Mouse (Mus musculus) ES-Bruce4 (cell line): ENCODE data around the gene Bcl11a. TPM values are rescaled to one million over a fixed set of nuclear protein-coding genes. Genes with fewer than 3 reads are reported as not detected.

Experiments used
- H3K27ac ChIP-seq: 2 replicates; pipeline ENCODE4 v1.5.1; 2012; ENCODE audit warnings: low read length, inconsistent platforms; ENCODE audit not compliant: insufficient read depth
- H3K27me3 ChIP-seq: 2 replicates; pipeline ENCODE4 v1.6.1; 2012; ENCODE audit warnings: mild to moderate bottlenecking, low read length, inconsistent platforms; ENCODE audit not compliant: control insufficient read depth, poor library complexity, insufficient read depth, severe bottlenecking
- H3K36me3 ChIP-seq: 2 replicates; pipeline ENCODE4 v1.6.1; 2012; ENCODE audit warnings: inconsistent platforms, mild to moderate bottlenecking, low read length, moderate library complexity; ENCODE audit not compliant: control insufficient read depth, poor library complexity, insufficient read depth, severe bottlenecking
- H3K4me1 ChIP-seq: one replicate; pipeline ENCODE4 v1.8.1; 2011; ENCODE audit warnings: low read length; ENCODE audit not compliant: control insufficient read depth, insufficient read depth
- H3K4me3 ChIP-seq: 2 replicates; pipeline ENCODE4 v1.5.1; 2011; ENCODE audit warnings: low read depth, mild to moderate bottlenecking, low read length
- H3K9ac ChIP-seq: 2 replicates; pipeline ENCODE4 v1.6.1; 2012; ENCODE audit warnings: low read depth, mild to moderate bottlenecking, inconsistent platforms; ENCODE audit not compliant: poor library complexity, severe bottlenecking
- H3K9me3 ChIP-seq: replicated peaks from 2 replicates; pipeline ENCODE4 v1.6.1; 2012; ENCODE audit warnings: mild to moderate bottlenecking, low read length, inconsistent platforms; ENCODE audit not compliant: control insufficient read depth, poor library complexity, insufficient read depth, severe bottlenecking
- CTCF ChIP-seq: IDR thresholded peaks from one replicate; pipeline ENCODE4 v1.8.1; 2011; ENCODE audit warnings: low read depth, low read length
- EP300 ChIP-seq: IDR thresholded peaks from 2 replicates; pipeline ENCODE4 v1.6.1; 2011; ENCODE audit warnings: low read depth, low read length; ENCODE audit not compliant: insufficient read depth
- POLR2A ChIP-seq: IDR thresholded peaks from one replicate; pipeline ENCODE4 v1.8.1; 2011; ENCODE audit warnings: low read length; ENCODE audit not compliant: insufficient read depth
- polyA plus RNA-seq: library from polyadenylated mRNA; stranded (reverse); fragments of >200 nt; gene quantifications from 2 replicates; pipeline ENCODE4 v1.2.4, GENCODE M21; 2011; ENCODE audit warnings: low read depth; ENCODE audit not compliant: missing spikeins, insufficient read depth, insufficient read length

Bcl11a gene
- polyA plus RNA-seq, 1 experiment = 0.36 TPM

- Histone ChIP-seq H3K9me3 (no peaks in the 10 kb centered on the region), H3K9ac (no peak overlapping the region), H3K4me3 (no peak overlapping the region), H3K36me3 (no peaks in the 10 kb centered on the region), H3K27me3 (no peaks in the 10 kb centered on the region; the same call in 1 of the 2 replicates), H3K27ac (no peak overlapping the region), H3K4me1 (no peaks in the 10 kb centered on the region)
- TF ChIP-seq POLR2A (no peak), CTCF (no peak)
Observed at GRCm38 (mm10) chr11:24095656-24096353, 17.9 kb downstream of the Bcl11a start.

GRCm38 (mm10) chr11:24096483-24096882 is 18.6 kb downstream of the Bcl11a start:
- Histone ChIP-seq H3K9me3 (no peaks in the 10 kb centered on the region), H3K27ac (no peak overlapping the region), H3K36me3 (no peaks in the 10 kb centered on the region), H3K27me3 (no peaks in the 10 kb centered on the region; the same call in 1 of the 2 replicates), H3K4me3 (no peak overlapping the region), H3K9ac (no peak overlapping the region), H3K4me1 (no peaks in the 10 kb centered on the region)
- TF ChIP-seq CTCF (no peak), POLR2A (no peak), EP300 (no peak)

- no peak for TF ChIP-seq POLR2A
- no peak for TF ChIP-seq EP300
- TF ChIP-seq CTCF = no peak
- H3K4me3 ChIP-seq = no peak overlapping the region
- no peaks in the 10 kb centered on the region for H3K36me3 ChIP-seq
- no peak overlapping the region for H3K27ac ChIP-seq
- no peak overlapping the region for H3K9ac ChIP-seq
- H3K27me3 ChIP-seq = no peaks in the 10 kb centered on the region
- no peaks in the 10 kb centered on the region for H3K9me3 ChIP-seq
- H3K4me1 ChIP-seq = no peaks in the 10 kb centered on the region
Observed at GRCm38 (mm10) chr11:24097026-24097425, 19.2 kb downstream of the Bcl11a start.

GRCm38 (mm10) chr11:24098069-24098468 is 20.2 kb downstream of the Bcl11a start:
- Histone ChIP-seq H3K4me3 (no peak overlapping the region), H3K4me1 (no peaks in the 10 kb centered on the region)
- TF ChIP-seq EP300 (no peak), POLR2A (no peak), CTCF (no peak)

GRCm38 (mm10) chr11:24098662-24099061 is 20.8 kb downstream of the Bcl11a start:
- H3K4me1 ChIP-seq = no peaks in the 10 kb centered on the region
- H3K27me3 ChIP-seq = no peaks in the 10 kb centered on the region
- no peak overlapping the region for H3K27ac ChIP-seq
- H3K9me3 ChIP-seq = no peaks in the 10 kb centered on the region
- H3K9ac ChIP-seq = no peak overlapping the region
- H3K36me3 ChIP-seq = no peaks in the 10 kb centered on the region
- H3K4me3 ChIP-seq = no peak overlapping the region
- no peak for TF ChIP-seq CTCF
- TF ChIP-seq POLR2A = no peak
- no peak for TF ChIP-seq EP300

More at GRCm38 (mm10) chr11:24098069-24098468, 20.2 kb downstream of the Bcl11a start:
- Histone ChIP-seq H3K36me3 (no peaks in the 10 kb centered on the region), H3K9ac (no peak overlapping the region), H3K9me3 (no peaks in the 10 kb centered on the region), H3K27me3 (no peaks in the 10 kb centered on the region), H3K27ac (no peak overlapping the region)

GRCm38 (mm10) chr11:24099215-24099614 is 21.4 kb downstream of the Bcl11a start:
- H3K27ac ChIP-seq = no peak overlapping the region
- no peak overlapping the region for H3K4me3 ChIP-seq
- no peak overlapping the region for H3K9ac ChIP-seq
- H3K9me3 ChIP-seq = no peaks in the 10 kb centered on the region
- H3K4me1 ChIP-seq = no peaks in the 10 kb centered on the region
- TF ChIP-seq CTCF = no peak
- TF ChIP-seq EP300 = no peak
- TF ChIP-seq POLR2A = no peak
- H3K27me3 ChIP-seq = no peaks in the 10 kb centered on the region
- H3K36me3 ChIP-seq = no peaks in the 10 kb centered on the region
